9 mouse cellular contexts compared by ENCODE assay signal in genomic region chr11:95859468-95859855, GRCm38 (mm10). TPM values are rescaled to one million over a fixed set of nuclear protein-coding genes. Genes with fewer than 3 reads are reported as not detected.
DNase-seq lines count a peak whose midpoint lies in the region; ATAC-seq and TF ChIP-seq lines count a peak whose summit lies in the region.
"Had no signal": no experiment of that assay in that cellular context is flagged by ENCODE, and none has a peak within 500 bp of the region (broad histone marks: within the 10 kb centered on the region; RNA-seq: fewer than 3 reads in every experiment).

No protein-coding gene starts in this region.

- H3K4me2 ChIP-seq in kidney, embryonic 14.5 days (replicated peaks; ENCODE audit: low read depth, low read length): peak overlapping the region; percentile 76
- peak overlapping the region; percentile 86 for H3K4me2 ChIP-seq in liver, embryonic 12.5 days
- peak overlapping the region; percentile 77 for H3K4me2 ChIP-seq in neural tube, embryonic 11.5 days (ENCODE audit: low read depth)

- WGBS in kidney, embryonic 14.5 days: under 1% methylated on average over 35 of the region's 35 CpGs
- 2% methylated on average over 35 of the region's 35 CpGs for WGBS in liver, embryonic 12.5 days (ENCODE audit: insufficient replicate concordance)
- under 1% methylated on average over 35 of the region's 35 CpGs for WGBS in neural tube, embryonic 11.5 days

- H3K4me3 ChIP-seq in kidney, embryonic 14.5 days (ENCODE audit: low read length): peak overlapping the region; percentile 73
- peak overlapping the region; percentile 82 for H3K4me3 ChIP-seq in liver, embryonic 12.5 days
- H3K4me3 ChIP-seq in neural tube, embryonic 11.5 days (ENCODE audit: low read depth, low read length): peak overlapping the region; percentile 61

- TF ChIP-seq POLR2A in brain, embryonic 14.5 days (IDR thresholded peaks at IDR 0.05; ENCODE audit: borderline replicate concordance, extremely low read depth, insufficient read depth, insufficient read length, poor library complexity, severe bottlenecking): no peak

- H3K27ac ChIP-seq in kidney, embryonic 14.5 days (ENCODE audit: low read depth, low read length): peak overlapping the region; percentile 95
- peak overlapping the region; percentile 97 for H3K27ac ChIP-seq in liver, embryonic 12.5 days
- no peak overlapping the region for H3K27ac ChIP-seq in neural tube, embryonic 11.5 days (ENCODE audit: low read depth, low read length)

- H3K4me1 ChIP-seq in kidney, embryonic 14.5 days (ENCODE audit: control insufficient read depth, insufficient read depth, low read length): peaks cover 10% of the 10 kb centered on the region; the same call in 1 of the 2 replicates
- H3K4me1 ChIP-seq in liver, embryonic 12.5 days: peaks cover 36% of the 10 kb centered on the region
- peaks cover 11% of the 10 kb centered on the region; the same call in 1 of the 2 replicates for H3K4me1 ChIP-seq in neural tube, embryonic 11.5 days (ENCODE audit: control insufficient read depth, insufficient read depth, low read length)

- no peaks in the 10 kb centered on the region for H3K27me3 ChIP-seq in kidney, embryonic 14.5 days (ENCODE audit: control insufficient read depth, insufficient read depth, low read length)
- H3K27me3 ChIP-seq in liver, embryonic 12.5 days (replicated peaks): no peaks in the 10 kb centered on the region
- no peaks in the 10 kb centered on the region for H3K27me3 ChIP-seq in neural tube, embryonic 11.5 days (ENCODE audit: control insufficient read depth, insufficient read depth, low read length)

- peak; percentile 64 for ATAC-seq in kidney, embryonic 14.5 days (ENCODE audit: low FRiP score, low TSS enrichment)
- peak; percentile 50 for ATAC-seq in liver, embryonic 12.5 days
- peak; percentile 65 for ATAC-seq in neural tube, embryonic 11.5 days (ENCODE audit: insufficient read depth, low FRiP score, low TSS enrichment)

- no peak for TF ChIP-seq CTCF in brain, embryonic 14.5 days (IDR thresholded peaks at IDR 0.05; ENCODE audit: borderline replicate concordance, extremely low read depth, insufficient read depth, insufficient read length)

- H3K9ac ChIP-seq in kidney, embryonic 14.5 days (ENCODE audit: low read depth, low read length): peak overlapping the region; percentile 74
- peak overlapping the region; percentile 86 for H3K9ac ChIP-seq in liver, embryonic 12.5 days
- peak overlapping the region; percentile 30 for H3K9ac ChIP-seq in neural tube, embryonic 11.5 days (ENCODE audit: low read length)

- H3K9me3 ChIP-seq in kidney, embryonic 14.5 days (ENCODE audit: control insufficient read depth, low read length): no peaks in the 10 kb centered on the region
- H3K9me3 ChIP-seq in liver, embryonic 12.5 days (replicated peaks): no peaks in the 10 kb centered on the region
- no peaks in the 10 kb centered on the region for H3K9me3 ChIP-seq in neural tube, embryonic 11.5 days (ENCODE audit: control insufficient read depth, low read length)

- no peaks in the 10 kb centered on the region for H3K36me3 ChIP-seq in kidney, embryonic 14.5 days (ENCODE audit: control insufficient read depth, insufficient read depth, low read length)
- peaks cover 13% of the 10 kb centered on the region; the same call in 1 of the 2 replicates for H3K36me3 ChIP-seq in liver, embryonic 12.5 days
- no peaks in the 10 kb centered on the region for H3K36me3 ChIP-seq in neural tube, embryonic 11.5 days (ENCODE audit: control insufficient read depth, insufficient read depth, low read length)

- DNase-seq in kidney, adult 9 months: no peak
- peak; percentile 81 for DNase-seq in ES-CJ7 (ENCODE audit: low read depth, low spot score)
- peak; percentile 84 for DNase-seq in brain, embryonic 14.5 days (ENCODE audit: low read depth)
- peak; percentile 14 for DNase-seq in gonadal fat pad, adult 2 months (ENCODE audit: low read depth)
- peak; percentile 79 for DNase-seq in neural tube, embryonic 11.5 days (ENCODE audit: low spot score)
- DNase-seq in yolk sac, embryonic 10.5 days (ENCODE audit: low spot score): peak; percentile 86

RNA-seq across cellular contexts. Expression of gene Abi3, which starts 17.2 kb away (rescaled TPM):
- 3.9 and 9.8 TPM in 2 replicates for polyA plus RNA-seq in kidney, embryonic 14.5 days (2014; fragmentation: Nextera tagmentation; extraction: Ambion mirVana)
- polyA plus RNA-seq in brain, embryonic 14.5 days (2012; rRNA removed): 2.7 and 3.3 TPM in 2 replicates
- polyA plus RNA-seq in gonadal fat pad, adult 2 months (2012; rRNA removed): 12.4 and 17.7 TPM in 2 replicates
- polyA plus RNA-seq in liver, embryonic 12.5 days (2016; fragmentation: Nextera tagmentation; extraction: Ambion mirVana): 7.3 and 7.6 TPM in 2 replicates
- 0.82 and 1.4 TPM in 2 replicates for polyA plus RNA-seq in neural tube, embryonic 11.5 days (2014; fragmentation: Nextera tagmentation; extraction: Ambion mirVana)

RNA-seq across cellular contexts. Expression of gene Gngt2, which starts 22.4 kb away (rescaled TPM):
- 19.5 and 26.0 TPM in 2 replicates for polyA plus RNA-seq in kidney, embryonic 14.5 days (2014; fragmentation: Nextera tagmentation; extraction: Ambion mirVana)
- 1.4 and 1.5 TPM in 2 replicates for polyA plus RNA-seq in brain, embryonic 14.5 days (2012; rRNA removed)
- 5.2 and 12.0 TPM in 2 replicates for polyA plus RNA-seq in gonadal fat pad, adult 2 months (2012; rRNA removed)
- 15.8 and 16.7 TPM in 2 replicates for polyA plus RNA-seq in liver, embryonic 12.5 days (2016; fragmentation: Nextera tagmentation; extraction: Ambion mirVana)
- 6.6 and 8.5 TPM in 2 replicates for polyA plus RNA-seq in neural tube, embryonic 11.5 days (2014; fragmentation: Nextera tagmentation; extraction: Ambion mirVana)

RNA-seq across cellular contexts. Expression of gene Phospho1, which starts 35.2 kb away (rescaled TPM):
- polyA plus RNA-seq in kidney, embryonic 14.5 days (2014; fragmentation: Nextera tagmentation; extraction: Ambion mirVana): not detected in 2 replicates
- 0.67 and 9.9 TPM in 2 replicates for polyA plus RNA-seq in brain, embryonic 14.5 days (2012; rRNA removed)
- polyA plus RNA-seq in gonadal fat pad, adult 2 months (2012; rRNA removed): 17.3 and 19.2 TPM in 2 replicates
- 2.7 and 3.4 TPM in 2 replicates for polyA plus RNA-seq in liver, embryonic 12.5 days (2016; fragmentation: Nextera tagmentation; extraction: Ambion mirVana)
- polyA plus RNA-seq in neural tube, embryonic 11.5 days (2014; fragmentation: Nextera tagmentation; extraction: Ambion mirVana): not detected in 2 replicates

RNA-seq across cellular contexts. Expression of gene B4galnt2, which starts 55.2 kb away (rescaled TPM):
- 0.37 and 0.47 TPM in 2 replicates for polyA plus RNA-seq in kidney, embryonic 14.5 days (2014; fragmentation: Nextera tagmentation; extraction: Ambion mirVana)
- 0.06 TPM in 1 of 2 replicates, not detected in the other for polyA plus RNA-seq in brain, embryonic 14.5 days (2012; rRNA removed)
- 21.6 and 41.6 TPM in 2 replicates for polyA plus RNA-seq in gonadal fat pad, adult 2 months (2012; rRNA removed)
- polyA plus RNA-seq in liver, embryonic 12.5 days (2016; fragmentation: Nextera tagmentation; extraction: Ambion mirVana): 0.39 and 0.51 TPM in 2 replicates
- polyA plus RNA-seq in neural tube, embryonic 11.5 days (2014; fragmentation: Nextera tagmentation; extraction: Ambion mirVana): not detected in 2 replicates
- polyA plus RNA-seq: frontal cortex, adult 2 months had no signal

Comparison
In these comparisons a context has a peak if more than half of its experiments do, and no peak if none do; other contexts are left out.
1. H3K9ac ChIP-seq: peak in every context shown above with its lines; median percentile 86 in liver, embryonic 12.5 days; 74 in kidney, embryonic 14.5 days; 30 in neural tube, embryonic 11.5 days.